Mouse (Mus musculus): Measurements from ENCODE around the gene Plaa. TPM values are rescaled to one million over a fixed set of nuclear protein-coding genes. Genes with fewer than 3 reads are reported as not detected.

Gene Plaa
- total and polyA plus RNA-seq, 3 experiments, result 61.0 to 136 (median 134) TPM

DNA sequence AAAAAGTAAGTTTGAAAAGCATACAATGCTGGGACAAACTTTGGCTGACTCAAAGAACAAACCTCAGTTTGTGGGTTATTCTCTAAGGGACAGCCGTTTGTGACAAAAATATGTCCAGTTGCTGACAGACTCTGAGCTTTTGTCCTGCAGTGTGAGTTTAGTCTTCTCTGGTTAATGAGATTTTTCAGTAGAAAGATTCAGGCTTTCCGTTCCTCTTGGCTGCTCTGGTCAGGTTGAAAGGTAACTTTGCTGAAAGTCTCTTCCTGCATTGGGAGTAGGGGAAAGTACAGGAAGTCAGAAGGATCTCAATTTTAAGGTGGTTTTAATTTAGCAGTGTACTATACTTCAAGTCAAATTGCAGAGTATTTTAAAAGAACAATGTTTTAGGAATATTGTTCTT is 2.5 kb upstream of the Plaa start:
- Histone ChIP-seq H3K4me2 (ENCODE audit: insufficient read depth, low read depth, poor library complexity, severe bottlenecking) (no peak overlapping the region), H3K36me3 (replicated peaks in 1 of 2; ENCODE audit: control insufficient read depth in 1 of 2, insufficient read depth in 1 of 2, low read length in 1 of 2) (peaks cover 0 to 3% of the 10 kb centered on the region in 2 experiments), H3K4me3 (replicated peaks in 1 of 3; ENCODE audit: low read depth in 2 of 3, low read length in 2 of 3, poor library complexity in 1 of 3) (no peak overlapping the region), H3K27me3 (replicated peaks) (no peaks in the 10 kb centered on the region), H3K79me2 (replicated peaks; ENCODE audit: control insufficient read depth, extremely low read depth, insufficient read depth, poor library complexity, severe bottlenecking) (peaks cover 23% of the 10 kb centered on the region), H3K27ac (ENCODE audit: insufficient read depth, low read depth) (no peak overlapping the region), H3K9me3 (replicated peaks; ENCODE audit: low read length) (no peaks in the 10 kb centered on the region), H3K9ac (ENCODE audit: insufficient read depth, low read depth) (no peak overlapping the region), H3K4me1 (ENCODE audit: control insufficient read depth in 1 of 2, insufficient read depth in 2 of 2) (peaks cover 3 to 23% of the 10 kb centered on the region in 2 experiments; a peak in 3 of 4 replicates)
- no peak for DNase-seq (ENCODE audit: extremely low read depth)
- dilution Hi-C loops (cut with MboI; ENCODE audit: extremely low pct_ligation_motif_present, extremely low pct_unique_long_range_greater_than_20kb, low sequenced_read_pairs), result no loop called here
- in situ Hi-C loops (cut with MboI; ENCODE audit: low pct_ligation_motif_present, low pct_unique_long_range_greater_than_20kb, low sequenced_read_pairs), result no loop called here
- TF ChIP-seq CHD2 (IDR thresholded peaks at IDR 0.05; ENCODE audit: low read length), result no peak
- no peak for TF ChIP-seq KAT2A (IDR thresholded peaks at IDR 0.05; ENCODE audit: insufficient replicate concordance, low read length)
- no peak for TF ChIP-seq ZKSCAN1 (IDR thresholded peaks at IDR 0.05; ENCODE audit: borderline replicate concordance, low read depth, low read length)
- no peak for TF ChIP-seq E2F4 (IDR thresholded peaks at IDR 0.05; ENCODE audit: insufficient replicate concordance, low read depth, low read length)
- no peak for TF ChIP-seq POLR2AphosphoS2 (IDR thresholded peaks at IDR 0.05; ENCODE audit: low read depth, low read length)
- TF ChIP-seq ZC3H11A (IDR thresholded peaks at IDR 0.05; ENCODE audit: low read depth, low read length), result no peak
- no peak for TF ChIP-seq JUND (conservative IDR thresholded peaks at IDR 0.05; ENCODE audit: low read depth, low read length)
- TF ChIP-seq TCF12 (IDR thresholded peaks at IDR 0.05; ENCODE audit: low read depth, low read length), result no peak
- no peak for TF ChIP-seq NELFE (IDR thresholded peaks at IDR 0.05; ENCODE audit: low read depth, low read length)
- TF ChIP-seq HCFC1 (IDR thresholded peaks at IDR 0.05; ENCODE audit: low read depth, low read length), result no peak
- TF ChIP-seq MEF2A (IDR thresholded peaks at IDR 0.05; ENCODE audit: borderline replicate concordance, low read depth, low read length), result no peak
- no peak for TF ChIP-seq MAFK (IDR thresholded peaks at IDR 0.05; ENCODE audit: insufficient replicate concordance, low read length)
- TF ChIP-seq POLR2A (IDR thresholded peaks at IDR 0.05; ENCODE audit: low read depth, low read length), result no peak

DNA sequence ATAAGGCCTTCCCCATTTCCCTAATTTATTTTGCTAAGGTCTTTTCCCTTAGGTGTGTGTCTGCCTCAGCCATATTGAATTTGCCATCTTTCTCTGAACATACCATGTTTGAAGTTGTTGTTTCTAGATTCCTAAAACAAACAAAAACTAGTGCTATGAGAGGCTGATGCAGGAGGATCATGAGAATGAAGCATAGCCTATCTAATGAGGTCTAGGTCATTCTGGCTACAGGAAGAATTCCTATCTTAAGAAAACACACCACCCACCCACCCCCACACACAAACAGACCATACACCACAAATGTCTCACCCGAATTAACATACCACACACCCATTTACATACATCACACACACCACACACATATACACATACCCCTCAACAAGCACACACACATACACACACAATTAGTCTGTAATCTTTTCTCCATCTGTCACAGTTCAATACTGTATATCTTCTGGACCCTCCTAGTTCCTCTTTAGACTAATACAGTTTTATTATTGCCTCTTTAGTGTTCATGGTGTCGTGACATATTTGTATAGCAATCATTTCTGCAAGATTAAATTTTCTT is 1.5 kb upstream of the Plaa start:
- dilution Hi-C loops (cut with MboI; ENCODE audit: extremely low pct_ligation_motif_present, extremely low pct_unique_long_range_greater_than_20kb, low sequenced_read_pairs) (no loop called here), in situ Hi-C loops (cut with MboI; ENCODE audit: low pct_ligation_motif_present, low pct_unique_long_range_greater_than_20kb, low sequenced_read_pairs) (no loop called here)
- no peak for DNase-seq (ENCODE audit: extremely low read depth)
- Histone ChIP-seq H3K9me3 (replicated peaks; ENCODE audit: low read length) (no peaks in the 10 kb centered on the region), H3K4me3 (replicated peaks in 1 of 3; ENCODE audit: low read depth in 2 of 3, low read length in 2 of 3, poor library complexity in 1 of 3) (peak overlapping the region in 1 of 3 experiments; percentile 96), H3K4me2 (ENCODE audit: insufficient read depth, low read depth, poor library complexity, severe bottlenecking) (peak overlapping the region; percentile 85; the same call in 1 of the 2 replicates), H3K4me1 (ENCODE audit: control insufficient read depth in 1 of 2, insufficient read depth in 2 of 2) (peaks cover 3 to 26% of the 10 kb centered on the region in 2 experiments; a peak in 3 of 4 replicates), H3K79me2 (replicated peaks; ENCODE audit: control insufficient read depth, extremely low read depth, insufficient read depth, poor library complexity, severe bottlenecking) (peaks cover 26% of the 10 kb centered on the region), H3K36me3 (replicated peaks in 1 of 2; ENCODE audit: control insufficient read depth in 1 of 2, insufficient read depth in 1 of 2, low read length in 1 of 2) (peaks cover 0 to 3% of the 10 kb centered on the region in 2 experiments), H3K27me3 (replicated peaks) (no peaks in the 10 kb centered on the region), H3K9ac (ENCODE audit: insufficient read depth, low read depth) (peak overlapping the region; percentile 77; the same call in 1 of the 2 replicates), H3K27ac (ENCODE audit: insufficient read depth, low read depth) (no peak overlapping the region)
- no peak for TF ChIP-seq MEF2A (IDR thresholded peaks at IDR 0.05; ENCODE audit: borderline replicate concordance, low read depth, low read length)
- no peak for TF ChIP-seq MYC (IDR thresholded peaks at IDR 0.05; ENCODE audit: low read depth, low read length)
- TF ChIP-seq JUN (IDR thresholded peaks at IDR 0.05; ENCODE audit: insufficient read depth, low read depth, low read length), result no peak
- no peak for TF ChIP-seq TCF12 (IDR thresholded peaks at IDR 0.05; ENCODE audit: low read depth, low read length)
- no peak for TF ChIP-seq ZMIZ1 (IDR thresholded peaks at IDR 0.05; ENCODE audit: low read depth, low read length)
- no peak for TF ChIP-seq KAT2A (IDR thresholded peaks at IDR 0.05; ENCODE audit: insufficient replicate concordance, low read length)
- TF ChIP-seq GABPA (IDR thresholded peaks at IDR 0.05; ENCODE audit: insufficient replicate concordance, low read depth, low read length), result no peak
- no peak for TF ChIP-seq NRF1 (IDR thresholded peaks at IDR 0.05; ENCODE audit: low read depth, low read length)
- no peak for TF ChIP-seq TBP (conservative IDR thresholded peaks at IDR 0.05; ENCODE audit: low read depth, low read length)
